Mouse (Mus musculus) 416B (cell line): Measurements from ENCODE around the gene Gm10320.

ENCODE experiments used
- DNase-seq: peaks from one replicate; pipeline ENCODE4 v3.0.0; 2011; ENCODE audit warnings: low read depth

The Gm10320 gene

GRCm38 (mm10) chr13:98502813-98503341 lies 11.1 kb upstream of the Gm10320 start:
- no peak for DNase-seq

GRCm38 (mm10) chr13:98502236-98502812 lies 10.5 kb upstream of the Gm10320 start:
- no peak for DNase-seq

GRCm38 (mm10) chr13:98501321-98501720 lies 9.5 kb upstream of the Gm10320 start:
- no peak for DNase-seq

GRCm38 (mm10) chr13:98500471-98501125 lies 8.8 kb upstream of the Gm10320 start:
- DNase-seq: no peak

- no peak for DNase-seq
Observed at GRCm38 (mm10) chr13:98498561-98498960, 6.8 kb upstream of the Gm10320 start.

GRCm38 (mm10) chr13:98498080-98498479 lies 6.3 kb upstream of the Gm10320 start:
- no peak for DNase-seq

GRCm38 (mm10) chr13:98496917-98497870 lies 5.4 kb upstream of the Gm10320 start:
- peak; percentile 46 for DNase-seq

- no peak for DNase-seq
Observed at GRCm38 (mm10) chr13:98494492-98495064, 2.8 kb upstream of the Gm10320 start.

GRCm38 (mm10) chr13:98492569-98493255 lies 911 bp upstream of the Gm10320 start:
- no peak for DNase-seq

GRCm38 (mm10) chr13:98486726-98487125 lies 5.1 kb downstream of the Gm10320 start:
- DNase-seq: no peak

GRCm38 (mm10) chr13:98486161-98486560 lies 5.6 kb downstream of the Gm10320 start:
- DNase-seq: no peak

- no peak for DNase-seq
Observed at GRCm38 (mm10) chr13:98485440-98485839, 6.4 kb downstream of the Gm10320 start.

GRCm38 (mm10) chr13:98477991-98478390 lies 13.8 kb downstream of the Gm10320 start:
- DNase-seq: no peak

GRCm38 (mm10) chr13:98476839-98477495 lies 14.8 kb downstream of the Gm10320 start:
- DNase-seq: no peak

GRCm38 (mm10) chr13:98476175-98476838 lies 15.5 kb downstream of the Gm10320 start:
- no peak for DNase-seq

GRCm38 (mm10) chr13:98475681-98476080 lies 16.1 kb downstream of the Gm10320 start:
- no peak for DNase-seq

- DNase-seq: no peak
Observed at GRCm38 (mm10) chr13:98473034-98473433, 18.8 kb downstream of the Gm10320 start.

GRCm38 (mm10) chr13:98471756-98472155 lies 20.0 kb downstream of the Gm10320 start:
- no peak for DNase-seq

- no peak for DNase-seq
Observed at GRCm38 (mm10) chr13:98470321-98470720, 21.5 kb downstream of the Gm10320 start.

GRCm38 (mm10) chr13:98469916-98470315 lies 21.9 kb downstream of the Gm10320 start:
- no peak for DNase-seq
